Mouse (Mus musculus): ENCODE data around the gene Slc22a13. TPM values are rescaled to one million over a fixed set of nuclear protein-coding genes. Genes with fewer than 3 reads are reported as not detected.

Gene Slc22a13
- not detected in 4 replicates for total RNA-seq (2023; ENCODE audit: inconsistent age)

GRCm38 (mm10) chr9:119208998-119209397 is at the start of gene Slc22a13:
Gene Slc22a13 (minus strand): TSS chr9:119209098.

DNA sequence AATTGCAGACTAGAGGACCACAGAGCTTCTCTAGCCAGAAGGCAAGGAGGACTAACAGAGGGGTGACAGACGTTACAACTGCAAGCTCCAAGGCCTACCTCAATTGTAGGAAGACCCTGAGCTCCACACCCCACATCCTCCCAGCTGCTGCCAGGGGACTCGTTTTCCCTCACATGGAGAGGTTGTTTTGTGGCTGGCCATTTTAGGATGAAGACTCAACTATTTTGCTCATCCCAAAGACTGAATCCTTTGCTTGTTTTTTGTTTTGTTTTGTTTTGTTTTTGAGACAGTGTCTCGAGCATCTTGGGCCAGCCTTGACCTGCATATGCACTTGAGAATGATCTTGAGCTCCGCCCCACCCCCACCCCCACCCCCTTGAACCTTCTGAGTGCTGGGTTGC is 50.0 kb downstream of the Slc22a13 start, which contains the start of gene Gm47289:
Gene Gm47289, plus strand, starts transcription at position 301 of the 400 bp plus-strand sequence.

DNA sequence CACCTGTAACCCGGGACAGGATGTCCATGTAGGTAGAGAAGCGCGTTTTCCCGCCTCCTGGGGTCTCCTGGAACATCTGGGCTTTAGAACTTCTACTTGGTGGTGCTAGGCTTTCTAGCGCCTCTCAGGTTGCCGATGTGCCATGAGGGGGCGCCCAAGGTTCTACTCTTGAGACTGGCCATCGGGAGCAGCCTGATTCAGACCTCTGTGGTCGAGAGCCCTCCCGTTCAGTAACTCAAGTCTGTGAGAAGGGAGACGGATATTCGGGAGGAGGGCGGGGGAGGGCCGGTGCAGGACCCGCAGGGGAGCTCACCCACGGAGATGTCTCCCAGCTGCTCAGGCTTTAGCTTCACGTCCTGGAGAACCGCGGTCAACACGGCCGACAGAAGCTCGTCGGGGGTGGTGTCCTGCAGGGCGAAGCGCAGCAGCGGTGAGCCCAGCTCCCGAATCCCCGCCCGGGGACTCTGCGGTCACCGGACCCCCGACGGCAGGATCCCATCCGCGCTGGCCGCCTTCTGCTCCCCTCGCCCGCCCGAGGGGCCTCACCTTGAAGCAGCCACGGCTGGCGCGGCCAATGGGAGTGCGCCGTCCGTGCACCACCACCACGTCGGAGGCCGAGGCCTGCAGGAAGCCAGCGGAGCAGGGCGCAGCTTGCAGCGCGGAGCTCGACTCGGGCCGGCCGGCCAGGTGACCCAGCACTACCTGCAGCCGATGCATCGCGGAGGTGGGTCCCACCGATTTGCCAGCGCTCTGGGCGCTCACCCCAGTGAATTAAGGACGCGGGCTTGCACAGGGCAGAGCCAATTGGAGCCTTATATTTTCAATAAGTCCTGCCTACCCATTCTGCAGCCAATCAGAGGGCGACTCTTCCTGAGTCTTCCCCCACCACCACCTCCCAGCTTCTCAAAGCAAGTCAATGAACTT is 52.4 kb downstream of the Slc22a13 start, which contains the start of gene Acaa1b:
Gene Acaa1b, minus strand, starts transcription at position 816 of the 924 bp plus-strand sequence.

Other genes starting within 250 kb of the Slc22a13 start
- 2.3 to 6.7 TPM (median 5.2 TPM) in 4 replicates for gene Vill, start 156.3 kb downstream of the Slc22a13 start, total RNA-seq (2023; ENCODE audit: inconsistent age)
- not detected in 4 replicates for gene Plcd1, start 115.6 kb downstream of the Slc22a13 start, total RNA-seq (2023; ENCODE audit: inconsistent age)
- 0.27 to 0.61 TPM in 2 of 4 replicates, not detected in the others for gene Dlec1, start 106.6 kb downstream of the Slc22a13 start, total RNA-seq (2023; ENCODE audit: inconsistent age)
- gene Acaa1b, start 52.0 kb downstream of the Slc22a13 start, total RNA-seq (2023; ENCODE audit: inconsistent age): 0.48 to 1.1 TPM (median 1.0 TPM) in 4 replicates
- not detected in 4 replicates for gene Gm47289, start 49.9 kb downstream of the Slc22a13 start, total RNA-seq (2023; ENCODE audit: inconsistent age)
- gene Oxsr1, start 113.3 kb upstream of the Slc22a13 start, total RNA-seq (2023; ENCODE audit: inconsistent age): 33.1 to 42.1 TPM (median 35.9 TPM) in 4 replicates
- 50.2 to 67.8 TPM (median 52.1 TPM) in 4 replicates for gene Acaa1a, start 130.6 kb upstream of the Slc22a13 start, total RNA-seq (2023; ENCODE audit: inconsistent age)
- 28.2 to 31.9 TPM (median 29.8 TPM) in 4 replicates for gene Myd88, start 132.3 kb upstream of the Slc22a13 start, total RNA-seq (2023; ENCODE audit: inconsistent age)
- 1.2 to 3.2 TPM (median 1.7 TPM) in 4 replicates for gene Xylb, start 148.3 kb upstream of the Slc22a13 start, total RNA-seq (2023; ENCODE audit: inconsistent age)
- not detected in 4 replicates for gene Slc22a14, start 156.5 kb upstream of the Slc22a13 start, total RNA-seq (2023; ENCODE audit: inconsistent age)
- 0.42 to 0.45 TPM in 2 of 4 replicates, not detected in the others for gene Acvr2b, start 193.0 kb upstream of the Slc22a13 start, total RNA-seq (2023; ENCODE audit: inconsistent age)
- gene Exog, start 235.8 kb upstream of the Slc22a13 start, total RNA-seq (2023; ENCODE audit: inconsistent age): 7.1 to 9.0 TPM (median 7.5 TPM) in 4 replicates